Mouse (Mus musculus) midbrain, embryonic 13.5 days (tissue): ENCODE data around the gene Gmeb1. TPM values are rescaled to one million over a fixed set of nuclear protein-coding genes. Genes with fewer than 3 reads are reported as not detected.

Experiments used
- ATAC-seq: fragments of 200-750 bp; cut with Nextera tagmentation; 2 replicates; pipeline ENCODE4 v1.8.0; 2017; ENCODE audit warnings: mild to moderate bottlenecking, moderate TSS enrichment, moderate library complexity
- H3K27ac ChIP-seq: fragments of 300-500 bp; sonication (generic); 2 replicates; pipeline ENCODE4 v1.5.1; 2015; ENCODE audit warnings: inconsistent platforms, mild to moderate bottlenecking, moderate library complexity
- H3K27me3 ChIP-seq: fragments of 300-500 bp; sonication (generic); 2 replicates; pipeline ENCODE4 v1.6.1; 2015; ENCODE audit warnings: mild to moderate bottlenecking, inconsistent platforms
- H3K36me3 ChIP-seq: fragments of 300-500 bp; sonication (generic); 2 replicates; pipeline ENCODE4 v1.6.1; 2015; ENCODE audit warnings: mild to moderate bottlenecking, inconsistent platforms
- H3K4me1 ChIP-seq: fragments of 300-500 bp; sonication (generic); replicated peaks from 2 replicates; pipeline ENCODE4 v1.6.1; 2015; ENCODE audit warnings: inconsistent platforms
- H3K4me2 ChIP-seq: fragments of 300-500 bp; sonication (generic); replicated peaks from 2 replicates; pipeline ENCODE4 v1.6.1; 2015; ENCODE audit warnings: moderate library complexity, mild to moderate bottlenecking, inconsistent platforms
- H3K4me3 ChIP-seq: fragments of 300-500 bp; sonication (generic); replicated peaks from 2 replicates; pipeline ENCODE4 v1.5.1; 2015; ENCODE audit warnings: mild to moderate bottlenecking, inconsistent platforms
- H3K9ac ChIP-seq: fragments of 300-500 bp; sonication (generic); replicated peaks from 2 replicates; pipeline ENCODE4 v1.6.1; 2015; ENCODE audit warnings: mild to moderate bottlenecking, inconsistent platforms
- H3K9me3 ChIP-seq: fragments of 300-500 bp; sonication (generic); 2 replicates; pipeline ENCODE4 v1.6.1; 2016; ENCODE audit warnings: mild to moderate bottlenecking, inconsistent platforms
- WGBS: fragments of 180-500 bp; shearing (Covaris S2); methylation state at CpG from one replicate; pipeline ENCODE4 v1.1.7; 2015; 5-methylcytosine and 5-hydroxymethylcytosine counted together
- polyA plus RNA-seq: library from polyadenylated mRNA; unstranded; fragments of >200 nt; fragmentation: Nextera tagmentation; extraction: Ambion mirVana; gene quantifications from 2 replicates; pipeline ENCODE4 v1.2.1, GENCODE M21; 2015

The Gmeb1 gene
- polyA plus RNA-seq, 1 experiment from 2014 or later: 49.4 TPM

- H3K27me3 ChIP-seq: no peaks in the 10 kb centered on the region
- WGBS: 13% methylated on average over 6 of the region's 6 CpGs
- H3K36me3 ChIP-seq: no peaks in the 10 kb centered on the region
- no peak for ATAC-seq
- no peak overlapping the region for H3K4me3 ChIP-seq
- peak overlapping the region; percentile 91 for H3K27ac ChIP-seq
- H3K4me1 ChIP-seq: peaks cover 13% of the 10 kb centered on the region
- no peaks in the 10 kb centered on the region for H3K9me3 ChIP-seq
- H3K9ac ChIP-seq: no peak overlapping the region
- no peak overlapping the region for H3K4me2 ChIP-seq
Measured at GRCm38 (mm10) chr4:132268871-132269739, 7.7 kb upstream of the Gmeb1 start.

- H3K27me3 ChIP-seq: no peaks in the 10 kb centered on the region
- no peak for ATAC-seq
- no peaks in the 10 kb centered on the region for H3K9me3 ChIP-seq
- H3K27ac ChIP-seq: no peak overlapping the region
- H3K36me3 ChIP-seq: no peaks in the 10 kb centered on the region
- peaks cover 11% of the 10 kb centered on the region for H3K4me1 ChIP-seq
- no peak overlapping the region for H3K4me2 ChIP-seq
- no peak overlapping the region for H3K4me3 ChIP-seq
- no peak overlapping the region for H3K9ac ChIP-seq
- 81% methylated on average over 3 of the region's 3 CpGs for WGBS
Measured at GRCm38 (mm10) chr4:132266835-132267349, 5.5 kb upstream of the Gmeb1 start.

GRCm38 (mm10) chr4:132263313-132263712 is 1.9 kb upstream of the Gmeb1 start:
- Histone ChIP-seq H3K9ac (no peak overlapping the region), H3K9me3 (no peaks in the 10 kb centered on the region), H3K4me2 (no peak overlapping the region), H3K27ac (no peak overlapping the region), H3K36me3 (no peaks in the 10 kb centered on the region), H3K4me1 (peaks cover 27% of the 10 kb centered on the region), H3K4me3 (no peak overlapping the region), H3K27me3 (no peaks in the 10 kb centered on the region)
- no peak for ATAC-seq
- WGBS: 97% methylated on average over 7 of the region's 7 CpGs

GRCm38 (mm10) chr4:132262358-132262616 is 885 bp upstream of the Gmeb1 start:
- Histone ChIP-seq H3K4me1 (peaks cover 27% of the 10 kb centered on the region), H3K36me3 (no peaks in the 10 kb centered on the region), H3K4me2 (peak overlapping the region; percentile 57), H3K9ac (no peak overlapping the region), H3K9me3 (no peaks in the 10 kb centered on the region), H3K27me3 (no peaks in the 10 kb centered on the region), H3K4me3 (peak overlapping the region; percentile 84; the same call in 1 of the 2 replicates), H3K27ac (no peak overlapping the region)
- ATAC-seq: no peak
- WGBS: 88% methylated on average over 5 of the region's 5 CpGs

- peak overlapping the region; percentile 84 for H3K4me3 ChIP-seq
- peak; percentile 79 for ATAC-seq
Measured at GRCm38 (mm10) chr4:132260404-132261379, 710 bp downstream of the Gmeb1 start.

GRCm38 (mm10) chr4:132259248-132259647 is 2.2 kb downstream of the Gmeb1 start:
- H3K36me3 ChIP-seq: no peaks in the 10 kb centered on the region
- no peak overlapping the region for H3K9ac ChIP-seq
- no peaks in the 10 kb centered on the region for H3K9me3 ChIP-seq
- H3K27me3 ChIP-seq: no peaks in the 10 kb centered on the region
- WGBS: 97% methylated on average over 4 of the region's 4 CpGs
- H3K4me1 ChIP-seq: peaks cover 27% of the 10 kb centered on the region
- H3K4me3 ChIP-seq: no peak overlapping the region
- peak overlapping the region; percentile 91 for H3K4me2 ChIP-seq
- H3K27ac ChIP-seq: no peak overlapping the region
- ATAC-seq: no peak

More at GRCm38 (mm10) chr4:132260404-132261379, 710 bp downstream of the Gmeb1 start:
- Histone ChIP-seq H3K27ac (peak overlapping the region; percentile 92), H3K9me3 (no peaks in the 10 kb centered on the region), H3K9ac (peak overlapping the region; percentile 95), H3K4me2 (peak overlapping the region; percentile 91), H3K27me3 (no peaks in the 10 kb centered on the region), H3K36me3 (no peaks in the 10 kb centered on the region), H3K4me1 (peaks cover 27% of the 10 kb centered on the region)
- WGBS: 5% methylated on average over 26 of the region's 64 CpGs

GRCm38 (mm10) chr4:132256384-132256783 is 5.0 kb downstream of the Gmeb1 start:
- H3K4me1 ChIP-seq: peaks cover 24% of the 10 kb centered on the region
- 91% methylated on average over 3 of the region's 3 CpGs for WGBS

GRCm38 (mm10) chr4:132254986-132255385 is 6.4 kb downstream of the Gmeb1 start:
- no peak overlapping the region for H3K27ac ChIP-seq
- no peak overlapping the region for H3K4me3 ChIP-seq
- no peaks in the 10 kb centered on the region for H3K9me3 ChIP-seq
- H3K9ac ChIP-seq: no peak overlapping the region
- ATAC-seq: no peak
- peaks cover 23% of the 10 kb centered on the region for H3K36me3 ChIP-seq
- H3K27me3 ChIP-seq: no peaks in the 10 kb centered on the region
- WGBS: 81% methylated on average over 3 of the region's 3 CpGs
- peaks cover 18% of the 10 kb centered on the region for H3K4me1 ChIP-seq
- H3K4me2 ChIP-seq: no peak overlapping the region

More at GRCm38 (mm10) chr4:132256384-132256783, 5.0 kb downstream of the Gmeb1 start:
- no peak for ATAC-seq
- Histone ChIP-seq H3K4me3 (no peak overlapping the region), H3K27ac (no peak overlapping the region), H3K4me2 (no peak overlapping the region), H3K9me3 (no peaks in the 10 kb centered on the region), H3K36me3 (peaks cover 9% of the 10 kb centered on the region), H3K27me3 (no peaks in the 10 kb centered on the region), H3K9ac (no peak overlapping the region)

- Histone ChIP-seq H3K4me1 (0 out of 2 replicates have a peak, but pooled peaks cover 5% of the 10 kb centered on the region), H3K27me3 (no peaks in the 10 kb centered on the region), H3K36me3 (peaks cover 35% of the 10 kb centered on the region), H3K4me2 (no peak overlapping the region), H3K4me3 (no peak overlapping the region), H3K9me3 (no peaks in the 10 kb centered on the region), H3K9ac (no peak overlapping the region), H3K27ac (peak overlapping the region; percentile 10; the same call in 1 of the 2 replicates)
- 80% methylated on average over 2 of the region's 2 CpGs for WGBS
- no peak for ATAC-seq
Measured at GRCm38 (mm10) chr4:132253622-132254021, 7.8 kb downstream of the Gmeb1 start.

GRCm38 (mm10) chr4:132253128-132253527 is 8.3 kb downstream of the Gmeb1 start:
- H3K27me3 ChIP-seq: no peaks in the 10 kb centered on the region
- no peak overlapping the region for H3K27ac ChIP-seq
- 91% methylated on average over 8 of the region's 8 CpGs for WGBS
- H3K4me1 ChIP-seq: 0 out of 2 replicates have a peak, but pooled peaks cover 5% of the 10 kb centered on the region
- no peak overlapping the region for H3K4me2 ChIP-seq
- no peak overlapping the region for H3K9ac ChIP-seq
- peaks cover 40% of the 10 kb centered on the region for H3K36me3 ChIP-seq
- H3K4me3 ChIP-seq: no peak overlapping the region
- ATAC-seq: no peak
- H3K9me3 ChIP-seq: no peaks in the 10 kb centered on the region

- Histone ChIP-seq H3K4me3 (no peak overlapping the region), H3K27me3 (no peaks in the 10 kb centered on the region), H3K9ac (no peak overlapping the region), H3K36me3 (peaks cover 53% of the 10 kb centered on the region), H3K27ac (no peak overlapping the region), H3K4me2 (no peak overlapping the region), H3K9me3 (no peaks in the 10 kb centered on the region), H3K4me1 (0 out of 2 replicates have a peak, but pooled peaks cover 5% of the 10 kb centered on the region)
- no peak for ATAC-seq
- 95% methylated on average over 9 of the region's 9 CpGs for WGBS
Measured at GRCm38 (mm10) chr4:132251596-132251995, 9.8 kb downstream of the Gmeb1 start.
